Mouse (Mus musculus) olfactory bulb, adult 2 months (tissue): Measurements from ENCODE around the gene Adamtsl1.

Experiments used
- CTCF ChIP-seq: fragments of 200-500 bp; IDR thresholded peaks from 2 replicates; pipeline ENCODE4 v1.5.1; 2012; ENCODE audit warnings: low read depth, mild to moderate bottlenecking, low read length, moderate library complexity; ENCODE audit not compliant: insufficient read depth
- POLR2A ChIP-seq: fragments of 200-500 bp; IDR thresholded peaks from 2 replicates; pipeline ENCODE4 v1.6.1; 2012; ENCODE audit warnings: mild to moderate bottlenecking, low read depth, low read length, moderate library complexity; ENCODE audit not compliant: insufficient read depth

DNA sequence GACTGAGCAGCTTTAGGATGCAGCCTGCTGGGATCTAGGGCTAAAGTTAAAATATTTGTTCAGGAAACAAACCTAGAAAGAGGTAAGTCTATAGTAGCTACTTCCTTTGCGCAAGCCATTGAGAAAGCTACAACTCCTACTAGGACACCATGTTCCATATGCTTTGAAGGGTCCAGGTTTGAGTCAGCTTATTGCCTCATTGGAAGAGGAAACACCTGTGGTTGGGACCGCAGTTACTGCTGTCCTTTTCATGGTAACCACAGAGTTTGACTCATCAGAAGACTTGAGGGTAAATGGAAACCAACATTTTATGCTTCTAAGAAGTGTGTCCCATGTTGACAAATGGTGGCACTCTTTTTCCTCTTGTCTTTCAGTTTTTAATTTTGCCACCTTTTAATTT lies 195.7 kb downstream of the Adamtsl1 start:
- no peak for TF ChIP-seq CTCF
- TF ChIP-seq POLR2A: no peak
